Mouse (Mus musculus) kidney, embryonic 14.5 days (tissue): ENCODE data around the gene U2af1l4. TPM values are rescaled to one million over a fixed set of nuclear protein-coding genes. Genes with fewer than 3 reads are reported as not detected.
A peak's percentile ranks its signal among the peaks of the same experiment; 100 is the strongest.

Experiments
- ATAC-seq: fragments of 200-750 bp; cut with Nextera tagmentation; 2 replicates; pipeline ENCODE4 v1.8.0; 2017; ENCODE audit warnings: moderate number of reproducible peaks, mild to moderate bottlenecking, moderate TSS enrichment, moderate library complexity; ENCODE audit not compliant: low FRiP score, low TSS enrichment
- H3K27ac ChIP-seq: fragments of 300-500 bp; sonication (generic); 2 replicates; pipeline ENCODE4 v1.5.1; 2014; ENCODE audit warnings: low read depth, mild to moderate bottlenecking, low read length, moderate library complexity, mixed read lengths
- H3K27me3 ChIP-seq: fragments of 300-500 bp; sonication (generic); 2 replicates; pipeline ENCODE4 v1.6.1; 2014; ENCODE audit warnings: mild to moderate bottlenecking, low read length; ENCODE audit not compliant: control insufficient read depth, insufficient read depth
- H3K36me3 ChIP-seq: fragments of 300-500 bp; sonication (generic); 2 replicates; pipeline ENCODE4 v1.6.1; 2014; ENCODE audit warnings: low read length, mixed read lengths; ENCODE audit not compliant: control insufficient read depth, insufficient read depth
- H3K4me1 ChIP-seq: fragments of 300-500 bp; sonication (generic); 2 replicates; pipeline ENCODE4 v1.6.1; 2014; ENCODE audit warnings: low read length, mixed read lengths; ENCODE audit not compliant: control insufficient read depth, insufficient read depth
- H3K4me2 ChIP-seq: fragments of 300-500 bp; sonication (generic); replicated peaks from 2 replicates; pipeline ENCODE4 v1.6.1; 2014; ENCODE audit warnings: low read depth, mild to moderate bottlenecking, low read length
- H3K4me3 ChIP-seq: fragments of 300-500 bp; sonication (generic); 2 replicates; pipeline ENCODE4 v1.5.1; 2014; ENCODE audit warnings: mild to moderate bottlenecking, low read length
- H3K9ac ChIP-seq: fragments of 300-500 bp; sonication (generic); 2 replicates; pipeline ENCODE4 v1.6.1; 2014; ENCODE audit warnings: low read depth, mild to moderate bottlenecking, low read length, moderate library complexity
- H3K9me3 ChIP-seq: fragments of 300-500 bp; sonication (generic); 2 replicates; pipeline ENCODE4 v1.6.1; 2016; ENCODE audit warnings: low read length; ENCODE audit not compliant: control insufficient read depth
- WGBS: fragments of 180-500 bp; shearing (Covaris S2); extraction: QIAGEN DNeasy Blood & Tissue Kit; methylation state at CpG from one replicate; pipeline ENCODE4 v1.1.7; 2014; 5-methylcytosine and 5-hydroxymethylcytosine counted together
- polyA plus RNA-seq: library from polyadenylated mRNA; unstranded; fragments of >200 nt; fragmentation: Nextera tagmentation; extraction: Ambion mirVana; gene quantifications from 2 replicates; pipeline ENCODE4 v1.2.1, GENCODE M21; 2014

Gene U2af1l4
- polyA plus RNA-seq, 1 experiment from 2014 or later = 109 TPM

GRCm38 (mm10) chr7:30588676-30589434 is 25.8 kb downstream of the U2af1l4 start, which contains the start of gene Kmt2b:
TSS of gene Kmt2b (minus strand) at chr7:30588726.
- WGBS = under 1% methylated on average over 54 of the region's 68 CpGs
- Histone ChIP-seq H3K9ac (peak within 1 kb of the TSS; percentile 95), H3K4me2 (peak within 1 kb of the TSS; percentile 74), H3K9me3 (no peaks in the 10 kb centered on the region), H3K36me3 (peaks cover 31% of the 10 kb centered on the region), H3K27ac (peak within 1 kb of the TSS; percentile 89), H3K27me3 (no peaks in the 10 kb centered on the region), H3K4me1 (peaks cover 11% of the 10 kb centered on the region), H3K4me3 (peak within 1 kb of the TSS; percentile 96)
- peak; percentile 97 for ATAC-seq

DNA sequence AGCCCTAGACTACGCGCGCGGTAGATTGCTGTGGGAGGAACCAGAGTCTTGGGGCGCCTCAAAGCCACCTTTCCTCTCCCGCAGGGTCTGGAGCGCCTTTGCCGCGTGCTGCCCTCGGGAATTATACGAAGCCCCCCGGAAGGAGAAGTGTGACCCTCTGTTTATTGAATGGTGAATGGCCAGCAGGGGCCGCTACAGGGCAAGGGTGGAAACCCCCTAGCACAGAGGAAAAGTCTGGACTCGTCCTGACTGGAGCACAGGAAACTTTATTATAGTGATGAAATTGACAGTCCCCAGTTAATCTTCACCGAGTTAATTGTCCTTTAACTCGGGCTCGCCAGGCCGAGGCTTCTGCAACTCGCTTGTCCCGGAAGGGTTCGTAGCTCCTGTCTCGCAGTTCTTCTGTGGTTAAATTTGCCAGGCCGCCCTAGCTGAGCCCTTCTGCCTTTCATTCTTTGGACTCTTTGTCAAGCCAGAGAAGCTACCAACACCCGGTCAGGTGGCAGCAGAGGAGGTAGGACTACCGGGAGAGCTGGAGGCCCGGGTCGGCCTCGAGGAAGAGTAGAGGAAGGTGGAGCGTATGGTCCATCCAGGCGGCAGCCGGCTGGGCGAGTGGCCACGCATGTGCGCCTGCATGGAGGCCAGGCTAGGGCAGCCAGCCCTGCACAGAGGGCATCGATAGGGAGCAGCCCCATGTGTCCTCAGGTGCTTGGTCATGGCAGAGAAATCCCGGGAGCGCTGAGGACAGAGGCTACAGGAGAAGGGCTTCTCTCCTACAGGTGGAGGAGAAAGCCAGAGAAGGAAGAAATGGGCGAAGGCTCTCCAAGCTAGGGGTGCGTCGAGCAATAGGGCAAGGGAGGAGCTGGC is 26.6 kb downstream of the U2af1l4 start:
- no peaks in the 10 kb centered on the region for H3K27me3 ChIP-seq
- H3K27ac ChIP-seq = peak overlapping the region; percentile 89
- H3K36me3 ChIP-seq = peaks cover 23% of the 10 kb centered on the region
- peak overlapping the region; percentile 96 for H3K4me3 ChIP-seq
- peak overlapping the region; percentile 66 for H3K4me2 ChIP-seq
- H3K4me1 ChIP-seq = peaks cover 11% of the 10 kb centered on the region
- H3K9ac ChIP-seq = peak overlapping the region; percentile 95
- 22% methylated on average over 40 of the region's 40 CpGs for WGBS
- peak; percentile 68 for ATAC-seq
- H3K9me3 ChIP-seq = no peaks in the 10 kb centered on the region

GRCm38 (mm10) chr7:30590927-30591604 is 28.0 kb downstream of the U2af1l4 start:
- Histone ChIP-seq H3K4me1 (peaks cover 11% of the 10 kb centered on the region), H3K9ac (no peak overlapping the region), H3K27me3 (no peaks in the 10 kb centered on the region), H3K36me3 (peaks cover 10% of the 10 kb centered on the region; the same call in 1 of the 2 replicates), H3K4me2 (no peak overlapping the region), H3K4me3 (no peak overlapping the region), H3K9me3 (no peaks in the 10 kb centered on the region), H3K27ac (no peak overlapping the region)
- WGBS = 91% methylated on average over 9 of the region's 9 CpGs
- ATAC-seq = no peak

GRCm38 (mm10) chr7:30591605-30591951 is 28.5 kb downstream of the U2af1l4 start:
- no peaks in the 10 kb centered on the region for H3K9me3 ChIP-seq
- WGBS = 63% methylated on average over 4 of the region's 4 CpGs
- no peaks in the 10 kb centered on the region for H3K27me3 ChIP-seq
- no peak overlapping the region for H3K9ac ChIP-seq
- peaks cover 4% of the 10 kb centered on the region; the same call in 1 of the 2 replicates for H3K36me3 ChIP-seq
- no peak overlapping the region for H3K27ac ChIP-seq
- H3K4me2 ChIP-seq = no peak overlapping the region
- peaks cover 11% of the 10 kb centered on the region for H3K4me1 ChIP-seq
- no peak overlapping the region for H3K4me3 ChIP-seq
- no peak for ATAC-seq

DNA sequence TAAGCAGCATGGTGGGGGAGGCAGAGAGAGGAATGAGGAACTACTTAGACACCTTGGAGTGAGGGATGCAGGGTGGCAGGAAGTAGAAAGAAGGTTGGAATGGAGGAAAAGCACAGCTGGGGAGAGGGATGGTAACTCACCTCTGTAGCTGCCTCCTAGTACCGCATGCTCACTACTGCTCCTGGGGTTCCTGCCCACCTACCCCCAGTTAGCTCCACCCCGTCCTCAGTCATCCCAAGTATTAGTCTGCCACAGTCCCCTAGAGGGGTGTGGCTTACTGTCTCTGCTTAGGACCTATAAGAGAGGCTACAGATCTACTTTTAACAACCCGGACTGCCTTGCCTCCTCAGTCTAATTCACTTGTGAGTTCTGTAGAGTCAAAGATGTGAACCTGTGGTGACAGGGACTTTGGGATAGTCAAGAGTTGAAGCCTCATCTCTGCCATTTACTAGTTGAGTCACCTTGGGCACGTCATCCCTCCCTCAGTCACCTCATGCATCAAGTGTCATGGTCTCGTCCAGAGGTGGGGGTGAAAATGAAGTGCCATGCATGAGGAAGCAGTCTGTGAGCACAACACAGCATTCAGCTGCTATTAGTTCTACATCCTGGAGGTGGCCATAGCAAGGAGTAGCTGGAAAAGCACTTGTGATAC is 29.8 kb downstream of the U2af1l4 start:
- Histone ChIP-seq H3K9me3 (no peaks in the 10 kb centered on the region), H3K4me3 (no peak overlapping the region), H3K4me1 (peaks cover 3% of the 10 kb centered on the region; the same call in 1 of the 2 replicates), H3K4me2 (no peak overlapping the region), H3K36me3 (no peaks in the 10 kb centered on the region), H3K27ac (no peak overlapping the region), H3K9ac (no peak overlapping the region), H3K27me3 (no peaks in the 10 kb centered on the region)
- 40% methylated on average over 5 of the region's 5 CpGs for WGBS
- no peak for ATAC-seq

DNA sequence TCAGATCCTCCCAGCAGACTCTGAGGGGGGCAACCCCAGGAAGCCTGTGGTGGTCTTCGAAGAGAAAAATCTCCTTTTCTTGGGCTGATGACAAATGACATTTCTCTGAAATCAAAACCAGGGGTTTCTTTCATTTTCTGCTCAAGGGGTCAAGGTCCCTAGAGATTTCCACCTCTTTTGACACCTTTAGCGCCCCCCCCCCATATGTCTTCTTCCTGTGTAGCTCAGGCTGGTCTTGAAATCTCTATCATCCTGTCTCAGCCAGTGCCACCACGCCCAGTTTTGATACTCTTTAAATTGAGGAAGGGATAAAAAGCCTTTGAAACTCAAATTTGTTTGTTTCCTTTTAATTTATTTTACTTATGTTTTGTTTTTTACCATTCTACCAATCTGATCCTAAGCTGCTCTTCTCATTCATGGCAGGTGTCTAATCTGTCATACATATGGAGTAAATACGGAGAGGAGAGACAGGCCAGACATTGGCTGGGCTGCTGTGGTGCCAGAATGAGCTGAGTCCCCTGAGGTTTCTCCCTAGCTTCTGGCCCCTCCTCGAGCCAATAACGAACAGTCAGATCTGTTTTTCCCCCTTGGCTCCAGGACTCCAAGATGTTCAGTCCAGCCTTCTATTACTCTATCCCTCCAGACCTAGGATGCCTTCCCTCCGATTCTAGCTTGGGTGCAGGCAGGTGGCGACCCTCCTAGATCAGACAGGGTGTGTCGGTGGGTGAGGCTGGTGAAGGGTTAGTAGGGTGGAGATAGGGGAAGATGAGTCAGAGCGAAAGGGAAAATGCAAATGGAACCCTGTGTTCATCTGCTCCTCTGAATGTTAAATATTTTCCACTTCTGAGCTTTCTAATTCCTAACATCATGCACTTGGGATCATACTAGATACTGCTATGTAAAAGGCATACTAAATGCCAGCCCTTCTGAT is 30.7 kb downstream of the U2af1l4 start:
- peaks cover 3% of the 10 kb centered on the region; the same call in 1 of the 2 replicates for H3K4me1 ChIP-seq
- H3K27me3 ChIP-seq = no peaks in the 10 kb centered on the region
- 76% methylated on average over 10 of the region's 10 CpGs for WGBS
- H3K4me3 ChIP-seq = no peak overlapping the region
- H3K9ac ChIP-seq = no peak overlapping the region
- H3K9me3 ChIP-seq = no peaks in the 10 kb centered on the region
- no peaks in the 10 kb centered on the region for H3K36me3 ChIP-seq
- H3K27ac ChIP-seq = no peak overlapping the region
- ATAC-seq = no peak
- no peak overlapping the region for H3K4me2 ChIP-seq

DNA sequence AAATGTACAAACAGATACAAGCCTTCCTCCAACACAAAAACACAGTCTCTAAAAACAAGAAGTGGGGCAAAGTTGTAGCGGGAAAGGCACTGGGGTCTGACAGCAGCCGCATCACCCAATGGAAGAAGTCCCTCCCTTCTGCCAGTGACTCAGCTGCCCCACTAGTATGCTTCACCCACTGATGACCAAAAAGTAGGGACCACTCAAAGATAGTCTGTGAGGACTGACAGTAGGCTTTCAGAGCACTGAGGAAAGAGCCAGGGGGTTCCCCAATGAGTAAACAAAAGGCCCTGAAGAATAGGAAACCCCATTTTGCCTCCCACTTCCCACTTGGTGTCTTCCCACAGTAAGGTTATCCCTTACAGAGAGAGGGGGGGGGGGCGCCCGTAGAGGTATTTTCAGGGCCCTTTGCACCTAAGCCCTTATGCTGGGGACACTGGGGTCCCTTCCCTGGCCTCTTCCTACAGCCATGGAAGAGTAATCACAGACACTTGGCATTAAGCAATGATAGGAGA is 31.5 kb downstream of the U2af1l4 start:
- Histone ChIP-seq H3K36me3 (no peaks in the 10 kb centered on the region), H3K4me1 (peaks cover 3% of the 10 kb centered on the region; the same call in 1 of the 2 replicates), H3K27me3 (no peaks in the 10 kb centered on the region), H3K9ac (no peak overlapping the region), H3K4me2 (no peak overlapping the region), H3K4me3 (no peak overlapping the region), H3K27ac (no peak overlapping the region), H3K9me3 (no peaks in the 10 kb centered on the region)
- no peak for ATAC-seq
- WGBS = 59% methylated on average over 4 of the region's 4 CpGs
